Mouse (Mus musculus) liver, postnatal 0 days (tissue): ENCODE results near the gene Adap1.

ENCODE experiments used
- CTCF ChIP-seq: sonication (generic); IDR thresholded peaks from 2 replicates; pipeline ENCODE4 v1.5.1; 2016; ENCODE audit warnings: antibody characterized with exemption, low read depth
- EP300 ChIP-seq: IDR thresholded peaks from 2 replicates; pipeline ENCODE4 v1.6.1; 2016; ENCODE audit warnings: antibody characterized with exemption, low read depth, mild to moderate bottlenecking

DNA sequence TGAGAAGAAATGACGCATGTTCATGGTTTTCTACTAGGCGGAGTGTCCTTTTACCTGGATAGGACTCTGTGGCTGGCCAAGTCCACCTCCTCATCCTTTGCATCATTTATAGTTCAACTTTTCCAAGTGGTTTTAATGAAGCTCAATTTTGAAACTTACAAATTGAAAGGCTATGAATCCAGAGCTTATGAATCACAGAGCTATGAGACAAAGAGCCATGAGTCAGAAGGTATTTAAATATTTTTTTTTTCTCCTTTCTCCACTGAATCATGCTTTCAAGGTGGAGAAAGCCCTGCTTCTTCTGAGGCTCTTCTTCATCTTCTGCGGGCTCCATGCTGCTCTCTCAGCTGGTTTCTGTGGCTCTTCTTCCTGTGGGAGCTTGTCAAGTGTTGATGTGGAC, 95.7 kb downstream of the Adap1 start:
- TF ChIP-seq CTCF (no peak), EP300 (no peak)
